Mouse (Mus musculus) heart, embryonic 12.5 days (tissue): Measurements from ENCODE around the gene Cdipt. TPM values are rescaled to one million over a fixed set of nuclear protein-coding genes. Genes with fewer than 3 reads are reported as not detected.
A peak's percentile ranks its signal among the peaks of the same experiment; 100 is the strongest.

ENCODE experiments used
- ATAC-seq: fragments of 200-750 bp; cut with Nextera tagmentation; 2 replicates; pipeline ENCODE4 v1.8.0; 2017; ENCODE audit warnings: moderate TSS enrichment, moderate library complexity; ENCODE audit not compliant: insufficient number of reproducible peaks, low FRiP score
- H3K27ac ChIP-seq: fragments of 300-500 bp; sonication (generic); 2 replicates; pipeline ENCODE4 v1.5.1; 2016; ENCODE audit warnings: mild to moderate bottlenecking, moderate library complexity; ENCODE audit not compliant: poor library complexity, severe bottlenecking
- H3K27me3 ChIP-seq: fragments of 300-500 bp; sonication (generic); replicated peaks from 2 replicates; pipeline ENCODE4 v1.6.1; 2016; ENCODE audit warnings: mild to moderate bottlenecking, moderate library complexity
- H3K36me3 ChIP-seq: fragments of 300-500 bp; sonication (generic); 2 replicates; pipeline ENCODE4 v1.6.1; 2016; ENCODE audit warnings: mild to moderate bottlenecking, moderate library complexity
- H3K4me1 ChIP-seq: fragments of 300-500 bp; sonication (generic); replicated peaks from 2 replicates; pipeline ENCODE4 v1.6.1; 2016; ENCODE audit warnings: mild to moderate bottlenecking
- H3K4me2 ChIP-seq: fragments of 300-500 bp; sonication (generic); 2 replicates; pipeline ENCODE4 v1.6.1; 2016; ENCODE audit warnings: mild to moderate bottlenecking, moderate library complexity
- H3K4me3 ChIP-seq: fragments of 300-500 bp; sonication (generic); 2 replicates; pipeline ENCODE4 v1.5.1; 2016; ENCODE audit warnings: mild to moderate bottlenecking
- H3K9ac ChIP-seq: fragments of 300-500 bp; sonication (generic); 2 replicates; pipeline ENCODE4 v1.6.1; 2016; ENCODE audit warnings: mild to moderate bottlenecking, moderate library complexity
- H3K9me3 ChIP-seq: fragments of 300-500 bp; sonication (generic); replicated peaks from 2 replicates; pipeline ENCODE4 v1.6.1; 2016; ENCODE audit warnings: mild to moderate bottlenecking, moderate library complexity
- WGBS: fragments of 180-500 bp; shearing (Covaris S2); methylation state at CpG from one replicate; pipeline ENCODE4 v1.1.7; 2016; 5-methylcytosine and 5-hydroxymethylcytosine counted together
- polyA plus RNA-seq: library from polyadenylated mRNA; unstranded; fragments of >200 nt; fragmentation: Nextera tagmentation; extraction: Ambion mirVana; gene quantifications from 2 replicates; pipeline ENCODE4 v1.2.1, GENCODE M21; 2016

Cdipt gene
- polyA plus RNA-seq: 70.2 and 75.5 TPM in 2 replicates

DNA sequence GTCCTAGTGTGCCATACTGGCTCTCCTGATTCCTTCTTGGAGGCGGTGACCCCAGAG is at the start of gene Cdipt:
TSS of gene Cdipt (plus strand) at position 22 of the 57 bp plus-strand sequence.
- Histone ChIP-seq H3K4me2 (peak within 1 kb of the TSS; percentile 83), H3K4me3 (peak within 1 kb of the TSS; percentile 85), H3K36me3 (peaks cover 28% of the 10 kb centered on the region), H3K27me3 (no peaks in the 10 kb centered on the region), H3K4me1 (peaks cover 10% of the 10 kb centered on the region), H3K9ac (peak within 1 kb of the TSS; percentile 93), H3K9me3 (no peaks in the 10 kb centered on the region), H3K27ac (peak within 1 kb of the TSS; percentile 86)
- WGBS: 0% methylated on average over 1 of the region's 1 CpGs
- no peak for ATAC-seq

DNA sequence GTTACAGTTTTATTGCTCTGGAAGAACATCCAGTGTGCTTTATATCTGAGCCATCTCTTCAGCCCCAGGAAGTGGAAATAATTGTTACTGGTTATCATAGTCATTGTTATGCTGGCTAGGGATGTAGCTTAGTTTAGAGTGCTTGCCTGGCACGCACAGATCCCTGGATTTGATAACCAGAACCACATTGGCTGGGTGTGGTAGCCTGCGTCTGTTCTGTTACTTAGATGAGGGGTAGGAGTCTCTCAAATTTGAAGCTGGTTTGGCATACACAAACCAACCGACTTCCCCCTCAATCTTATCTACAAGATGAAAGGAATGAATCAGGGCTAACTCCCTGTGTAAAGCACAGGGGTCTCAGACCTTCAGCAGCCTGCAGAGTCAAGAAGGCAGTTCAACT is 49.4 kb upstream of the Cdipt start:
- no peaks in the 10 kb centered on the region for H3K27me3 ChIP-seq
- no peak overlapping the region for H3K27ac ChIP-seq
- 20% methylated on average over 3 of the region's 3 CpGs for WGBS
- H3K9ac ChIP-seq: no peak overlapping the region
- H3K4me1 ChIP-seq: peaks cover 13% of the 10 kb centered on the region
- no peak overlapping the region for H3K4me3 ChIP-seq
- ATAC-seq: no peak
- peaks cover 8% of the 10 kb centered on the region; the same call in 1 of the 2 replicates for H3K36me3 ChIP-seq
- H3K4me2 ChIP-seq: no peak overlapping the region
- H3K9me3 ChIP-seq: no peaks in the 10 kb centered on the region

GRCm38 (mm10) chr7:126928384-126929037 is 47.2 kb upstream of the Cdipt start, which contains the start of gene Kctd13:
TSS of gene Kctd13 (plus strand) at chr7:126928879.
- peaks cover 13% of the 10 kb centered on the region for H3K4me1 ChIP-seq
- 2% methylated on average over 56 of the region's 56 CpGs for WGBS
- H3K27me3 ChIP-seq: no peaks in the 10 kb centered on the region
- H3K4me2 ChIP-seq: peak within 1 kb of the TSS; percentile 93
- no peaks in the 10 kb centered on the region for H3K9me3 ChIP-seq
- H3K36me3 ChIP-seq: peaks cover 14% of the 10 kb centered on the region; the same call in 1 of the 2 replicates
- H3K4me3 ChIP-seq: peak within 1 kb of the TSS; percentile 91
- ATAC-seq: peak; percentile 96
- peak within 1 kb of the TSS; percentile 94 for H3K9ac ChIP-seq
- peak within 1 kb of the TSS; percentile 79 for H3K27ac ChIP-seq

DNA sequence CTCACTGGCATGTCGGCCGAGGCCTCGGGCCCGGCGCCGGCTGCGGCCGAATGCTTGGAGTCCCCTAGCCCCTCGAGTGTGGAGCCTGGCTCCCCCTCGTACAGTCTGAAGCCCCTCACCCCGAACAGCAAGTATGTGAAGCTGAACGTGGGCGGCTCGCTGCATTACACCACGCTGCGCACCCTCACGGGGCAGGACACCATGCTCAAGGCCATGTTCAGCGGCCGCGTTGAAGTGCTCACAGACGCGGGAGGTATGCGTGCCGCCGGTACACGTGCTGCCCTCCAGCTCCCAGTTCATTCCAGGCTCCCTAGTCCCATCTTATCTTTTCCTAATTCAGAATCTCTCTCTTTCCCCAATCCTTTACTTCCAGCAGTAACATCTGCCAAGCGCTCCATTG is 46.7 kb upstream of the Cdipt start:
- Histone ChIP-seq H3K36me3 (peaks cover 17% of the 10 kb centered on the region; the same call in 1 of the 2 replicates), H3K9ac (peak overlapping the region; percentile 94), H3K4me2 (peak overlapping the region; percentile 93), H3K27me3 (no peaks in the 10 kb centered on the region), H3K27ac (peak overlapping the region; percentile 79), H3K4me1 (peaks cover 13% of the 10 kb centered on the region), H3K9me3 (no peaks in the 10 kb centered on the region), H3K4me3 (peak overlapping the region; percentile 91)
- WGBS: under 1% methylated on average over 27 of the region's 27 CpGs
- peak; percentile 64 for ATAC-seq

GRCm38 (mm10) chr7:126932652-126933051 is 43.1 kb upstream of the Cdipt start:
- no peaks in the 10 kb centered on the region for H3K9me3 ChIP-seq
- WGBS: 70% methylated on average over 2 of the region's 2 CpGs
- peaks cover 11% of the 10 kb centered on the region for H3K4me1 ChIP-seq
- ATAC-seq: no peak
- H3K27ac ChIP-seq: no peak overlapping the region
- no peak overlapping the region for H3K9ac ChIP-seq
- H3K4me2 ChIP-seq: no peak overlapping the region
- no peak overlapping the region for H3K4me3 ChIP-seq
- H3K27me3 ChIP-seq: no peaks in the 10 kb centered on the region
- peaks cover 33% of the 10 kb centered on the region for H3K36me3 ChIP-seq

DNA sequence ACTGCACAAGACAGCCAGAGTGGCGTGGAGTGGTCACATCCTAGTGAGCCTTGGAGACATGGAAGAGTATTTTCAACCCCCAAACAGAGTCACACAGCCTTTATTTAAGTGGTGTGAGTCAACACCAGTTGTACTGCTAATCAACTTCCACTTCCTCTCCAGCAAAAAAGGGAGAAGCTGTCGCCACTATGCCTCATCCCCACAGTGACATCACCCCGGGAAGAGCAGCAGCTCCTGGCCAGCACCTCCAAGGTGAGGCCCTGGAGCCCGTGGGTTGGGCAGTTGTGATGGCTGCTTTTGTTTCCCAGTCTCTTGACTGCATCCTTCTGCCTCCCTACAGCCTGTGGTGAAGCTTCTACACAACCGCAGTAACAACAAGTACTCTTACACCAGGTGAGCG is 34.5 kb upstream of the Cdipt start:
- Histone ChIP-seq H3K27me3 (no peaks in the 10 kb centered on the region), H3K36me3 (peaks cover 48% of the 10 kb centered on the region), H3K4me1 (0 out of 2 replicates have a peak, but pooled peaks cover 4% of the 10 kb centered on the region), H3K9me3 (no peaks in the 10 kb centered on the region), H3K4me3 (no peak overlapping the region), H3K9ac (no peak overlapping the region), H3K27ac (no peak overlapping the region), H3K4me2 (no peak overlapping the region)
- 48% methylated on average over 6 of the region's 6 CpGs for WGBS
- no peak for ATAC-seq

GRCm38 (mm10) chr7:126941801-126942200 is 33.9 kb upstream of the Cdipt start:
- no peak for ATAC-seq
- Histone ChIP-seq H3K36me3 (peaks cover 42% of the 10 kb centered on the region), H3K9me3 (no peaks in the 10 kb centered on the region), H3K4me1 (0 out of 2 replicates have a peak, but pooled peaks cover 4% of the 10 kb centered on the region), H3K27ac (no peak overlapping the region), H3K4me3 (no peak overlapping the region), H3K27me3 (no peaks in the 10 kb centered on the region), H3K9ac (no peak overlapping the region), H3K4me2 (no peak overlapping the region)
- 75% methylated on average over 5 of the region's 5 CpGs for WGBS

DNA sequence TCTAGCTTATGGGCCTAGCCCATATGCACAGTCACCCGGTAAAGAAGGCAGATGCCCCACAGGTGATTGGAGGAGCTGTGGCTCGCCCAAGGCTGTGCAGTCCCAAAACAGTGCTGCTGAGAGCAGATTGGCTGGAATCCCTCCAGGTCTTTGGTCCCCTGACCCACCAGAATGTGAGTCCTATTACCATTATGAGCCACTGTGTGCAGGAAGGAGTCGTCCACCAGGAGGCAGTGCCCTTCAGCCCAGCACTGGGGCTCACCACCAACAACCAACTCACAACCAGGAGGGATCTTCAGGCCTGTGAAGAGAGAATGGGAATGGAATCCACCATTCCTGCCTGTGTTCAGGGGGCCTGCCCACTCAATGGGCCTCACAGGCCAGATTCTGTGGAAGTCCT is 29.2 kb upstream of the Cdipt start:
- Histone ChIP-seq H3K9me3 (no peaks in the 10 kb centered on the region), H3K27ac (no peak overlapping the region), H3K27me3 (peaks cover 29% of the 10 kb centered on the region), H3K4me3 (no peak overlapping the region), H3K36me3 (peaks cover 27% of the 10 kb centered on the region), H3K4me2 (no peak overlapping the region), H3K9ac (no peak overlapping the region), H3K4me1 (peaks cover 14% of the 10 kb centered on the region)
- 46% methylated on average over 3 of the region's 3 CpGs for WGBS
- no peak for ATAC-seq

GRCm38 (mm10) chr7:126948626-126949025 is 27.1 kb upstream of the Cdipt start:
- H3K9ac ChIP-seq: no peak overlapping the region
- peaks cover 49% of the 10 kb centered on the region for H3K27me3 ChIP-seq
- no peak for ATAC-seq
- no peak overlapping the region for H3K4me3 ChIP-seq
- H3K9me3 ChIP-seq: no peaks in the 10 kb centered on the region
- no peak overlapping the region for H3K4me2 ChIP-seq
- peaks cover 16% of the 10 kb centered on the region for H3K36me3 ChIP-seq
- H3K4me1 ChIP-seq: peaks cover 14% of the 10 kb centered on the region
- 71% methylated on average over 10 of the region's 10 CpGs for WGBS
- H3K27ac ChIP-seq: no peak overlapping the region

GRCm38 (mm10) chr7:126949403-126949792 is 26.3 kb upstream of the Cdipt start, which contains the start of gene Asphd1:
TSS of gene Asphd1 (minus strand) at chr7:126949582.
- no peak; the same call in 1 of the 2 replicates for ATAC-seq
- H3K27ac ChIP-seq: no peak within 1 kb of the TSS
- H3K9ac ChIP-seq: peak within 1 kb of the TSS; percentile 48

DNA sequence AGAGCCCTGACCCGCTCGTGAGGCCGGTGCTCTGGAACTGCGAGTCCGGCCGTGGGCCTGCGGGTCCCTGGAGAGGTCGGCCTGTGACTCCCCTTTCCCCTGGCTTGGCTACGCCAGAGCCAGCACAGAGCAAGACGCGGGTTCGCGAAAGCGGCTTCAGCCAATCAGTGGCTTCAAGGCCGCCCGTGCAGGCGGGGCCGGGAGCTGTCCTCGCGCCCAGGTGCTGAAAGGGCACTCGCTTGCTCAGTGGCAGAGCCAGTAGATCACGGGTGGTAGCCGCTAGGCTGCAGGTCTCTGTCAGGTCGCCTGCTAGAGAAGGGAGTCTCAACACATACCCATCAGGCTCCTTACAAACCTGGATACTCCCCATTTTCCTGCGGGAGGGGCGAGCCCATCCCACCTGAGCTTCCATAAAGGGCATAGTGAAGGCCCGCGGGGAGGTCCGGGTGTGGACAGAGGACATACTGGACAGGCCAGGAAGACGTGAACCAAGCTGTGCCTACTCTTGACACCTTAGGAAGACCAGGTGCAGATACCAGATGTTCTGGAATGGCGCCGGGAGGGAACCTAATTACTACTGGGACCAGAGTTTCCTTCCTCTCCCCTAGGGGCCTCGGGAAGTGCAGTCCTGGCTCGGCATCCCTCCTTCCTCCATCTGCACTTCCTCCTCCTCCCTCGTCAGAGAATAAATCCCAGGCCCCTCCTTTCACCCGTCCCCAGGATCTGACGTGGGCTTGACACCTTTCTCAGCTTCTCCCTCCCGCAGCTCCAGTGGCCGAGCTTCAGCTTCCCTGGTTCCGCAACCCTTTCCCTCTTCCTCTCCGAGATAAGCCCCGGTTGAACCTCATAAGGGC is 25.7 kb upstream of the Cdipt start, which contains the start of gene Sez6l2:
TSS of gene Sez6l2 (plus strand) at position 771 of the 854 bp plus-strand sequence.
- peak within 1 kb of the TSS; percentile 48 for H3K9ac ChIP-seq
- H3K4me2 ChIP-seq: peak within 1 kb of the TSS; percentile 99
- peaks cover 58% of the 10 kb centered on the region for H3K27me3 ChIP-seq
- peak within 1 kb of the TSS; percentile 48 for H3K4me3 ChIP-seq
- H3K9me3 ChIP-seq: no peaks in the 10 kb centered on the region
- 1% methylated on average over 42 of the region's 42 CpGs for WGBS
- peaks cover 3% of the 10 kb centered on the region for H3K36me3 ChIP-seq
- ATAC-seq: peak; percentile 85
- H3K4me1 ChIP-seq: peaks cover 14% of the 10 kb centered on the region
- H3K27ac ChIP-seq: no peak within 1 kb of the TSS

More at GRCm38 (mm10) chr7:126949403-126949792, 26.3 kb upstream of the Cdipt start, which contains the start of gene Asphd1:
- peaks cover 14% of the 10 kb centered on the region for H3K4me1 ChIP-seq
- H3K4me2 ChIP-seq: peak within 1 kb of the TSS; percentile 99
- WGBS: under 1% methylated on average over 21 of the region's 21 CpGs
- peaks cover 57% of the 10 kb centered on the region for H3K27me3 ChIP-seq
- peaks cover 9% of the 10 kb centered on the region for H3K36me3 ChIP-seq
- peak within 1 kb of the TSS; percentile 48 for H3K4me3 ChIP-seq
- H3K9me3 ChIP-seq: no peaks in the 10 kb centered on the region
